Mouse (Mus musculus) thymus, postnatal 10 days (tissue): ENCODE results near the gene St5.
A peak's percentile ranks its signal among the peaks of the same experiment; 100 is the strongest.

ENCODE experiments used
- DNase-seq, 2 experiments: peaks; one replicate each; pipeline ENCODE4 v3.0.0; 2021; ENCODE audit warnings: low spot score in 2 of 2

Gene St5

DNA sequence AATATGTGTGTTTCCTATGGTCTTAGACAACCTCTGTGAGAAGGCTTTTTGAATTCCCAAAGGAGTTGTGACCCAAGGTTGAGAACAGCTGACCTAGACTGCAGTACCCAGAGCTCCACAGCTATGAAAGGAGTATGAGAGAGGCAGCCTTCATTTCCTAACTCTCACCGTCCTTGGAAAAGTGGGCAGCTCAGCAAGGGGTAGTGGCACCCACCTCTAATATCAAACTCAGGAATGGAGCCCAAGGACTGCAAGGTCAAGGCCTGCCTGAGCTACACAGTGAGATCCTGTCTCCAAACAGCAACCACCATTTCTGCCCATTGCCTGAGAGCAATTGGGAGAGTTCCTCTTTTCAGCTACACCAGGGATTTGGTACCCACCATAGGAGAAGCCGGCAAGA is 173.7 kb downstream of the St5 start:
- no peak for DNase-seq

GRCm38 (mm10) chr7:109528356-109528755 is 175.0 kb downstream of the St5 start:
- DNase-seq = no peak

- no peak for DNase-seq
These were observed 175.9 kb downstream of the St5 start for GRCm38 (mm10) chr7:109527536-109527935.

GRCm38 (mm10) chr7:109525740-109526663 is 177.4 kb downstream of the St5 start:
- DNase-seq = no peak

GRCm38 (mm10) chr7:109524763-109525162 is 178.6 kb downstream of the St5 start:
- DNase-seq = no peak

DNA sequence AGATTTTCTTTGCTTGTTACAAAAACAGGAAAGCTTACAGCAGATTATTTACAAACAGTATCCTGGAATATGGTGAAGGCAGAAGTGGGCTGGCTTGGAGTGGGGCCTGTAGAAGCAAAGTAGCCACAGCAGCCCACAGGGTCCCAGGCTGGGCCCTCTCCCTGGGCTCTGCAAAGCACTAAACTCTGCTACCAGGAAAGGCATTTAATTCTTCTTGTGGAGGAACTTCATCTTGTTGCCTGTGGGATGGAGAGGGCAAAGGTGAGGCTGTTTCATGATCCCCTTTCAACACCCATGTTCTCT is 179.0 kb downstream of the St5 start:
- no peak for DNase-seq

GRCm38 (mm10) chr7:109523741-109524441 is 179.5 kb downstream of the St5 start:
- no peak for DNase-seq

DNA sequence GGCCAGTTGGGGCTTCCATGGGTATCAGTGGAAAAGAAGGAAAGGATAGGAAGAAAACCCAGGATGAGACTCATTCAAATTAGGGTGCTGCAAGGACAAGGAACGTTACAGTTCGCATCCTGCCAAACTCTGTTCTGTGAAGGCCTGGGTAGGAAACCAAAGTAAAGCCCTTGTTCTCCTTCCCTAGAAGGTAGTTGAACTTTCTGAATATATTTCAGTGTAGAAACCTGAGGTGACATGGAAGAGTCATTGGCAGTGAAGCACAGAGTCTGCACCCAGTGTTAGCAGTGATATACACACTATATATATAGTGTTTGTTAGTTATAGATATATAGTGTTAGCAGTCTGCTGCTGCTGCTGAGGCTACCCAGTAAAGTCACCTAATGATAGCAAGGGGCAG is 180.1 kb downstream of the St5 start:
- no peak for DNase-seq

- no peak for DNase-seq
These were observed 181.3 kb downstream of the St5 start for GRCm38 (mm10) chr7:109522084-109522483.

DNA sequence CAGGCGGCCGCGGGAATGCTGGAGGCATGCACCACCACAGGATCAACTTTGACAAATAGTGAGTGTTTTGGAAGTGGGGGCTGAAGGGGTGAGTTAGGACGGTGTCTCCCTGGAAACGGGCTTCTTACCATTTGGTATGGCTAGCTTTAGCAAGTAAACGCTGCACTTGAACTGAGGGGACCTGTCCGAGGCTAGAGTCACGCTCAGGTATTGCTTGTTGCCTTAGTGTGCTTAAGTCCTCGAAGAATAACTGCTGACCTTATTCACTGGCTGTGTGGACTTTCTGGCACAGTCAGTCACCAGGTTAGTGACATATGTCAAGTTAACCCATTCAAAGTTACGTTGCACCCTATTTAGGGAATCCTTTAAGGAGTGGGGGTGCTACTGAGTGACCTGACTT is 183.5 kb downstream of the St5 start:
- DNase-seq = no peak

- peak; percentile 97 to 99 for DNase-seq
These were observed 184.3 kb downstream of the St5 start, which contains the start of gene Rpl27a for GRCm38 (mm10) chr7:109518838-109519696. TSS of gene Rpl27a (plus strand) at chr7:109519147.

DNA sequence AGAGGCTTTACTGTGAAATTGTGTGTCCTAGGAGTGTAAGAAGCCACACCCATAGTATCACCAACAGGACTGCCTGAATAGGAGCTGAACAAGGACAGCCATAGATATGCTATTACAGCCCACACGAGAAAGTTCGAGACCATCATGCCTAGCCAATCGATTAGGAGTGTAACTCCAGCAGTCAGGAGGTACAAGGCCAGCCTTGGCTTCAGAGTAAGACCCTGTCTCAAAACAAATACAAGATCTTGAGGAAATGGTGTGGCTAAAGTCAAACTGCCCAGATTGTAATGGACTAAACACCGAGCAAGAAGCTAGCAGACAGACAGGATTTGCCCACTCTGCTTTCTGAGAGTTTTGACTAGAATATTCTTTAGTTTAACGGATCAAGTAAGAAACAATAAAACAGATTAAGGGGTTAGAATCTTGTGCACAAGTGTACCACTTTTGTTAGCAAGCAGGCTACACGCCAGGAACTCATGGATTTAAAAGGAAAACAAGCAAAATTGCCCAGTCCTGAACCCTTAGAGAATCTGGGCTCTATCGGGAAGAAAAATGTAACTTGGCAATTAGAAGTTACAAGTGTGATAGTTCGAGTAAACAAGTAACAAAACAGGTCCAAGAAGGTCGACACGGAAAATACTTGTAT is 185.2 kb downstream of the St5 start:
- no peak for DNase-seq

DNA sequence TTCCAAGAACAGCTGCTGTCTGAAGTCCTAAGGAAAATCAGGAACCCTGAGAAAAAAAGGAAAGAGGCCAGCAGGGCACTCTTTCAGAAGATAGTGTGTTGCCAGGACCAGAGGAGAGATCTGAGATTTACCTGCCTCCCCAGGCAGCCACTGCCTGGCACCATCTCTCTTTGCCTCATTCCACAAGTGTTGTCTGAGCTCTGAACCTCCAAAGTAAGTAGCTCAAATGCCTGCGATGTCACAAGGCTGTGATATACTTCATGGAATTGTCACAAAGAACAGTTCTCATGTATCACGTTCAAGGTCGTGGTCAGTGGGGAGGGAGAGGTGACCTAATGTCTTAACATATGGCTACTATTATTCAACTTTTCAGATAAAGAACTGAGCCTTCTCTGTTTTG is 186.9 kb downstream of the St5 start:
- DNase-seq = no peak

- no peak for DNase-seq
These were observed 191.6 kb downstream of the St5 start for GRCm38 (mm10) chr7:109511838-109512237.

- DNase-seq = no peak
These were observed 192.6 kb downstream of the St5 start for GRCm38 (mm10) chr7:109510799-109511198.

DNA sequence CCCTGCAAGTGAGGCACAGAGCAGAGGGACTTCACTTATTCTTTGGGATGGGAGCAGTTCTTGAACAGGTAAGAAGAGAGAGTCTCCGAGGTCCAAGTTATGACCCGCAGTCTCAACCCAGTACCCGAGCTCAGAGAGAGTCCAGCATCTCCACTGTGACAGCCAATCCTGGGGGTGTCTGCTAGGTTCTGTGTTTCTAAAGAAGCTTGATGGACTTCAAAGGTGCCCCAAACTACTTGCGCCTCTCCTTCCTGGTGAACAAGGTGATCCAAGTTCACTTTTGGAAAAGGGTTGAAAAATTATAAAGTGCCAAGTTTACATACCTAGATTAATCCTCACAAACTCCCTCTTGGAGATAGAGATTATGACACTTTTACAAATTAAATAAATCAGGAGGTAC is 195.4 kb downstream of the St5 start, which contains the start of gene Trim66:
Gene Trim66 (minus strand): TSS at position 101 of the 400 bp plus-strand sequence.
- DNase-seq = no peak

GRCm38 (mm10) chr7:109507572-109507971 is 195.8 kb downstream of the St5 start:
- DNase-seq = no peak

- no peak for DNase-seq
These were observed 196.3 kb downstream of the St5 start for GRCm38 (mm10) chr7:109507119-109507518.

DNA sequence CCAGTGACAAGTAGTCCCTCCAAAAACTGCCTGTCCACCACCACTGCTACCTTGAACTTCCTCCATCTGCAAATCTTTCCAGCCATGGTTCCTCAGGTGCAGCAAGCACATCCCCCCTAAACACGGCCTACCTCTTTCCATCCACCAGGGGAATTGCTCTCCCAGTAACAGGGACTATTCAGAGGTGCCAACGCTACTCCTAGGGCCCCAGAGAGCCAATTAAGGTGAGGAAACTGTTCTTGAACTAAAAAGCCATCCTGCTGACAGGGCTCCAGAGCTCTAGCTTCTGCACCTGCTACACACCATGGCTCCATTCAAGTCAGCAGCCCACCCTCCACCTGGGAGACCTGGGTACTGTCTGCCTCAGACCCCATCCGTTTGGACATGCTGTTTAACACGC is 205.9 kb downstream of the St5 start:
- no peak for DNase-seq

GRCm38 (mm10) chr7:109493319-109494316 is 209.8 kb downstream of the St5 start:
- DNase-seq = no peak
